Mouse (Mus musculus): ENCODE measurements around the gene Mrpl28. TPM values are rescaled to one million over a fixed set of nuclear protein-coding genes. Genes with fewer than 3 reads are reported as not detected.
"Not testable (repeated sequence)": the region's sequence is repeated elsewhere in the genome, so short reads cannot be mapped to it uniquely, and the experiment has no call there.

The Mrpl28 gene
- 195 and 202 TPM in 2 replicates for polyA plus RNA-seq (2015; fragmentation: Nextera tagmentation; extraction: Ambion mirVana)

GRCm38 (mm10) chr17:26123267-26123684 is at the start of gene Mrpl28:
Mrpl28 (plus strand) TSS chr17:26123500.
- peak; percentile 87 for ATAC-seq (replicated peaks; ENCODE audit: insufficient number of reproducible peaks, insufficient read depth, low FRiP score, low read depth)
- H3K36me3 ChIP-seq: peaks cover 30% of the 10 kb centered on the region
- H3K9me3 ChIP-seq (replicated peaks): no peaks in the 10 kb centered on the region
- H3K4me2 ChIP-seq: peak within 1 kb of the TSS; percentile 77
- under 1% methylated on average over 32 of the region's 32 CpGs for WGBS
- peaks cover 13% of the 10 kb centered on the region for H3K27me3 ChIP-seq
- peaks cover 21% of the 10 kb centered on the region for H3K4me1 ChIP-seq (replicated peaks)
- H3K27ac ChIP-seq: peak within 1 kb of the TSS; percentile 41
- peak within 1 kb of the TSS; percentile 89 for H3K4me3 ChIP-seq
- H3K9ac ChIP-seq: peak within 1 kb of the TSS; percentile 87

GRCm38 (mm10) chr17:26075246-26075645 is 48.1 kb upstream of the Mrpl28 start:
- no peaks in the 10 kb centered on the region for H3K9me3 ChIP-seq (replicated peaks)
- H3K36me3 ChIP-seq: no peaks in the 10 kb centered on the region
- WGBS: 58% methylated on average over 3 of the region's 3 CpGs
- H3K4me3 ChIP-seq: no peak overlapping the region
- H3K9ac ChIP-seq: no peak overlapping the region
- H3K27ac ChIP-seq: no peak overlapping the region
- H3K27me3 ChIP-seq: peaks cover 8% of the 10 kb centered on the region; the same call in 1 of the 2 replicates
- peaks cover under 1% of the 10 kb centered on the region for H3K4me1 ChIP-seq (replicated peaks)
- no peak overlapping the region for H3K4me2 ChIP-seq
- ATAC-seq (replicated peaks; ENCODE audit: insufficient number of reproducible peaks, insufficient read depth, low FRiP score, low read depth): no peak

GRCm38 (mm10) chr17:26078851-26079250 is 44.4 kb upstream of the Mrpl28 start:
- WGBS: 75% methylated on average over 2 of the region's 2 CpGs
- Histone ChIP-seq H3K4me1 (replicated peaks) (no peaks in the 10 kb centered on the region), H3K36me3 (peaks cover 6% of the 10 kb centered on the region; the same call in 1 of the 2 replicates), H3K9ac (no peak overlapping the region), H3K4me2 (no peak overlapping the region), H3K9me3 (replicated peaks) (no peaks in the 10 kb centered on the region), H3K4me3 (no peak overlapping the region), H3K27ac (no peak overlapping the region), H3K27me3 (no peaks in the 10 kb centered on the region; the same call in 1 of the 2 replicates)
- ATAC-seq (replicated peaks; ENCODE audit: insufficient number of reproducible peaks, insufficient read depth, low FRiP score, low read depth): no peak

GRCm38 (mm10) chr17:26080867-26081266 is 42.4 kb upstream of the Mrpl28 start:
- Histone ChIP-seq H3K27me3 (no peaks in the 10 kb centered on the region; the same call in 1 of the 2 replicates), H3K4me2 (no peak overlapping the region), H3K27ac (no peak overlapping the region), H3K36me3 (peaks cover 13% of the 10 kb centered on the region), H3K4me1 (replicated peaks) (no peaks in the 10 kb centered on the region), H3K4me3 (no peak overlapping the region), H3K9me3 (replicated peaks) (no peaks in the 10 kb centered on the region), H3K9ac (no peak overlapping the region)
- 35% methylated on average over 2 of the region's 2 CpGs for WGBS
- ATAC-seq (replicated peaks; ENCODE audit: insufficient number of reproducible peaks, insufficient read depth, low FRiP score, low read depth): no peak

- Histone ChIP-seq H3K27me3 (no peaks in the 10 kb centered on the region), H3K9me3 (replicated peaks) (no peaks in the 10 kb centered on the region), H3K4me3 (no peak overlapping the region), H3K9ac (no peak overlapping the region), H3K36me3 (peaks cover 14% of the 10 kb centered on the region), H3K4me1 (replicated peaks) (peaks cover 6% of the 10 kb centered on the region), H3K27ac (no peak overlapping the region), H3K4me2 (no peak overlapping the region)
- WGBS: 86% methylated on average over 9 of the region's 9 CpGs
- no peak for ATAC-seq (replicated peaks; ENCODE audit: insufficient number of reproducible peaks, insufficient read depth, low FRiP score, low read depth)
Measured at GRCm38 (mm10) chr17:26087059-26087564, 36.2 kb upstream of the Mrpl28 start.

GRCm38 (mm10) chr17:26089905-26090632 is 33.2 kb upstream of the Mrpl28 start, which contains the start of gene Decr2:
Decr2 (minus strand) TSS chr17:26090337.
- peaks cover 6% of the 10 kb centered on the region; the same call in 1 of the 2 replicates for H3K36me3 ChIP-seq
- WGBS: under 1% methylated on average over 31 of the region's 32 CpGs
- H3K9me3 ChIP-seq (replicated peaks): no peaks in the 10 kb centered on the region
- no peaks in the 10 kb centered on the region for H3K27me3 ChIP-seq
- H3K9ac ChIP-seq: peak within 1 kb of the TSS; percentile 73
- peaks cover 12% of the 10 kb centered on the region for H3K4me1 ChIP-seq (replicated peaks)
- H3K27ac ChIP-seq: peak within 1 kb of the TSS; percentile 85
- H3K4me2 ChIP-seq: peak within 1 kb of the TSS; percentile 85
- ATAC-seq (replicated peaks; ENCODE audit: insufficient number of reproducible peaks, insufficient read depth, low FRiP score, low read depth): peak; percentile 90
- peak within 1 kb of the TSS; percentile 68 for H3K4me3 ChIP-seq

- no peak for ATAC-seq (replicated peaks; ENCODE audit: insufficient number of reproducible peaks, insufficient read depth, low FRiP score, low read depth)
- WGBS: 41% methylated on average over 9 of the region's 9 CpGs
- H3K27ac ChIP-seq: no peak overlapping the region; the same call in 1 of the 2 replicates
- no peaks in the 10 kb centered on the region for H3K27me3 ChIP-seq
- H3K4me3 ChIP-seq: peak overlapping the region; percentile 81
- peak overlapping the region; percentile 79 for H3K9ac ChIP-seq
- H3K4me2 ChIP-seq: peak overlapping the region; percentile 95
- H3K36me3 ChIP-seq: no peaks in the 10 kb centered on the region
- no peaks in the 10 kb centered on the region for H3K9me3 ChIP-seq (replicated peaks)
- H3K4me1 ChIP-seq (replicated peaks): peaks cover 12% of the 10 kb centered on the region
Measured at GRCm38 (mm10) chr17:26094531-26095110, 28.7 kb upstream of the Mrpl28 start.

- H3K4me1 ChIP-seq (replicated peaks): peaks cover 12% of the 10 kb centered on the region
- H3K27ac ChIP-seq: peak within 1 kb of the TSS; percentile 69
- 0 out of 2 replicates have a peak, but pooled peaks have one; percentile 61 for ATAC-seq (replicated peaks; ENCODE audit: insufficient number of reproducible peaks, insufficient read depth, low FRiP score, low read depth)
- no peaks in the 10 kb centered on the region for H3K27me3 ChIP-seq
- H3K9ac ChIP-seq: peak within 1 kb of the TSS; percentile 79
- peak within 1 kb of the TSS; percentile 81 for H3K4me3 ChIP-seq
- H3K9me3 ChIP-seq (replicated peaks): no peaks in the 10 kb centered on the region
- no peaks in the 10 kb centered on the region for H3K36me3 ChIP-seq
- 3% methylated on average over 47 of the region's 47 CpGs for WGBS
- H3K4me2 ChIP-seq: peak within 1 kb of the TSS; percentile 95
Measured at GRCm38 (mm10) chr17:26095121-26095740, 28.1 kb upstream of the Mrpl28 start, which contains the start of gene Nme4. Nme4 (minus strand) TSS chr17:26095602.

- ATAC-seq (replicated peaks; ENCODE audit: insufficient number of reproducible peaks, insufficient read depth, low FRiP score, low read depth): no peak
- no peaks in the 10 kb centered on the region for H3K27me3 ChIP-seq
Measured at GRCm38 (mm10) chr17:26098461-26098860, 24.8 kb upstream of the Mrpl28 start.

GRCm38 (mm10) chr17:26099316-26099715 is 24.0 kb upstream of the Mrpl28 start:
- not testable (repeated sequence) for H3K27me3 ChIP-seq; H3K4me3 ChIP-seq; H3K9me3 ChIP-seq (replicated peaks); H3K36me3 ChIP-seq; H3K27ac ChIP-seq; H3K4me2 ChIP-seq; H3K9ac ChIP-seq; ATAC-seq (replicated peaks; ENCODE audit: insufficient number of reproducible peaks, insufficient read depth, low FRiP score, low read depth)
- H3K4me1 ChIP-seq (replicated peaks): peaks cover 12% of the 10 kb centered on the region
- WGBS: 74% methylated on average over 3 of the region's 3 CpGs

More at GRCm38 (mm10) chr17:26098461-26098860, 24.8 kb upstream of the Mrpl28 start:
- Histone ChIP-seq H3K9ac (no peak overlapping the region), H3K4me2 (no peak overlapping the region), H3K9me3 (replicated peaks) (no peaks in the 10 kb centered on the region), H3K27ac (no peak overlapping the region), H3K36me3 (no peaks in the 10 kb centered on the region), H3K4me1 (replicated peaks) (peaks cover 12% of the 10 kb centered on the region), H3K4me3 (no peak overlapping the region)
- WGBS: 91% methylated on average over 7 of the region's 7 CpGs

GRCm38 (mm10) chr17:26100166-26100565 is 23.1 kb upstream of the Mrpl28 start:
- Histone ChIP-seq H3K27ac (no peak overlapping the region), H3K4me2 (no peak overlapping the region), H3K9ac (no peak overlapping the region), H3K4me1 (replicated peaks) (peaks cover 5% of the 10 kb centered on the region), H3K9me3 (replicated peaks) (no peaks in the 10 kb centered on the region), H3K27me3 (no peaks in the 10 kb centered on the region), H3K4me3 (no peak overlapping the region), H3K36me3 (no peaks in the 10 kb centered on the region)
- 44% methylated on average over 2 of the region's 2 CpGs for WGBS
- ATAC-seq (replicated peaks; ENCODE audit: insufficient number of reproducible peaks, insufficient read depth, low FRiP score, low read depth): no peak

Data from heart, embryonic 15.5 days (tissue).